Mouse (Mus musculus) cerebellum, adult 2 months (tissue): ENCODE results near the gene Gm7792. TPM values are rescaled to one million over a fixed set of nuclear protein-coding genes. Genes with fewer than 3 reads are reported as not detected.
"Not testable (repeated sequence)": the region's sequence is repeated elsewhere in the genome, so short reads cannot be mapped to it uniquely, and the experiment has no call there.

Experiments used
- DNase-seq, 2 experiments: peaks; one replicate each; pipeline ENCODE4 v3.0.0; 2021
- H3K27ac ChIP-seq: fragments of 200-500 bp; 2 replicates; pipeline ENCODE4 v1.5.1; 2012; ENCODE audit warnings: low read length, control low read depth, inconsistent platforms; ENCODE audit not compliant: insufficient read depth
- H3K27me3 ChIP-seq: fragments of 200-500 bp; 2 replicates; pipeline ENCODE4 v1.6.1; 2012; ENCODE audit warnings: inconsistent platforms, mild to moderate bottlenecking, low read length, moderate library complexity; ENCODE audit not compliant: control insufficient read depth, insufficient read depth
- H3K4me1 ChIP-seq: fragments of 200-500 bp; 2 replicates; pipeline ENCODE4 v1.6.1; 2011; ENCODE audit warnings: low read length; ENCODE audit not compliant: control insufficient read depth, insufficient read depth
- H3K4me3 ChIP-seq: fragments of 200-500 bp; replicated peaks from 2 replicates; pipeline ENCODE3; 2011; ENCODE audit warnings: mild to moderate bottlenecking, low read depth, low read length, control low read depth; ENCODE audit not compliant: insufficient read depth
- WGBS: fragments of 180-500 bp; shearing (Covaris S2); methylation state at CpG from one replicate; pipeline ENCODE4 v1.1.7; 2018; 5-methylcytosine and 5-hydroxymethylcytosine counted together
- polyA plus RNA-seq: library from polyadenylated mRNA; depleted of rRNA; stranded (reverse); fragments of >200 nt; gene quantifications from 2 replicates; pipeline ENCODE4 v1.2.3, GENCODE M21; 2012; rRNA removed

Gene Gm7792
- polyA plus RNA-seq, result not detected in 2 replicates

GRCm38 (mm10) chr5:93843476-93843875 lies at the start of gene Gm7792:
Gene Gm7792, plus strand, starts transcription at chr5:93843776.
- not testable (repeated sequence) for H3K27me3 ChIP-seq, H3K4me1 ChIP-seq, H3K4me3 ChIP-seq, DNase-seq, H3K27ac ChIP-seq
- WGBS, result 82% methylated on average over 1 of the region's 2 CpGs

Other genes starting within 250 kb of the Gm7792 start
- gene C87414, start 172.2 kb upstream of the Gm7792 start, polyA plus RNA-seq, result not detected in 2 replicates
- not detected in 2 replicates for gene Gm16429, start 85.3 kb downstream of the Gm7792 start, polyA plus RNA-seq
- gene BC061212, start 226.8 kb downstream of the Gm7792 start, polyA plus RNA-seq, result not detected in 2 replicates
- not detected in 2 replicates for gene Gm6351, start 232.6 kb downstream of the Gm7792 start, polyA plus RNA-seq